Mouse (Mus musculus) spleen, postnatal 0 days (tissue): Measurements from ENCODE around the gene Atp5j2. TPM values are rescaled to one million over a fixed set of nuclear protein-coding genes. Genes with fewer than 3 reads are reported as not detected.

Source experiments
- polyA plus RNA-seq: library from polyadenylated mRNA; unstranded; fragments of >200 nt; fragmentation: Nextera tagmentation; extraction: Ambion mirVana; gene quantifications from 2 replicates; pipeline ENCODE4 v1.2.1, GENCODE M21; 2015

Gene Atp5j2
- polyA plus RNA-seq = 350 and 356 TPM in 2 replicates

GRCm38 (mm10) chr5:145191962-145192361 lies at the start of gene Atp5j2:
Gene Atp5j2, minus strand, starts transcription at chr5:145192062.

GRCm38 (mm10) chr5:145231367-145231871 lies 39.6 kb upstream of the Atp5j2 start, which contains the start of gene Zfp655:
Gene Zfp655, plus strand, starts transcription at chr5:145231715.

DNA sequence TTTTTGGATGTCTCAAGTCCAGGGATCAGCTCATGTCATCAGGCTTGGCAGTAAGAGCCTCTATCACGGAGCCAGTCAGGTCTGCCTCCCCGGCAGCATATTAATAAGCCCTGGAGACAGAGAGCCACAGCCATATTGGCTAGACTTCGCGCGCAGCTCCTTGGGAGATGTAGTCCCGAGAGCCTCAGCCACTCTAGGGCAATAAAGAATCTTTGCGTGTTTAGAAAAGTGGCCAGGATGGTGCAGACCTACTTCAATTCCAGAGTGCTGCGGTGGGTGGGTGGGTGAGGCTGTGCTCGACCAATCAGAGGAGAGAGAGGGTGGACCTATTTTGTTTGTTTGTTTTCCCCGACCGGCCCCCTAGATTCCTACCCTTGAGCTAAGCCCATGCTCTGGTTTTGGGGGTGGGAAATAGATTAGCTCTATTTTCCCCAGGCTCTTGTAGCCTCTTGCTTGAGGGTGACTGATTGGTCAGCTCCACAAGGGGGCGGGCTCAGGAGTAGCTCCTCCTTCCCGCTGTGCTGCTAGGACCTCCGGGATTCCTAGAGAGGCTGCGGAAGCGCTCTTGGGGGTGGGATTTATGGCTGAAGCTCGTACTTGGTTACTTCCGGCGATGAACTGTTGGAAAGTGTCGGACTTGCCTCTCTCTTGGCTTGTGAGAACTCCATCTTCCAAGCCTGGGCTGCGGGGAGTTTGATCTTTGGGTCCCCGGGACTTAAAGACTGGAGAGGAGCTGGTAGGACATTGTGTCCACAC lies 12.3 kb upstream of the Atp5j2 start, which contains the start of gene Zkscan5:
TSS of gene Zkscan5 (plus strand) at position 627 of the 756 bp plus-strand sequence.

GRCm38 (mm10) chr5:145201321-145201991 lies 9.6 kb upstream of the Atp5j2 start, which contains the start of gene Zkscan14:
Gene Zkscan14, minus strand, starts transcription at chr5:145201868.

GRCm38 (mm10) chr5:145166536-145167305 lies 25.1 kb downstream of the Atp5j2 start, which contains the start of the genes Ptcd1 and Cpsf4:
Gene Ptcd1, minus strand, starts transcription at chr5:145167108.
Gene Cpsf4, plus strand, starts transcription at chr5:145167213.

GRCm38 (mm10) chr5:145139571-145140519 lies 52.0 kb downstream of the Atp5j2 start, which contains the start of the genes Pdap1 and Bud31:
Gene Pdap1, minus strand, starts transcription at chr5:145140238.
Gene Bud31, plus strand, starts transcription at chr5:145140362.

Other genes starting within 250 kb of the Atp5j2 start
- 4.6 and 5.1 TPM in 2 replicates for gene Smurf1, start 226.2 kb downstream of the Atp5j2 start, polyA plus RNA-seq
- gene Gm4871, start 159.3 kb downstream of the Atp5j2 start, polyA plus RNA-seq = not detected in 2 replicates
- not detected in 2 replicates for gene 1700018F24Rik, start 149.1 kb downstream of the Atp5j2 start, polyA plus RNA-seq
- 79.3 and 80.8 TPM in 2 replicates for gene Arpc1a, start 108.2 kb downstream of the Atp5j2 start, polyA plus RNA-seq
- gene Kpna7, start 108.0 kb downstream of the Atp5j2 start, polyA plus RNA-seq = not detected in 2 replicates
- 274 and 374 TPM in 2 replicates for gene Arpc1b, start 77.8 kb downstream of the Atp5j2 start, polyA plus RNA-seq
- gene Pdap1, start 51.8 kb downstream of the Atp5j2 start, polyA plus RNA-seq = 69.3 and 76.8 TPM in 2 replicates
- gene Bud31, start 51.7 kb downstream of the Atp5j2 start, polyA plus RNA-seq = 146 and 156 TPM in 2 replicates
- 7.5 and 8.8 TPM in 2 replicates for gene Ptcd1, start 25.0 kb downstream of the Atp5j2 start, polyA plus RNA-seq
- gene Cpsf4, start 24.8 kb downstream of the Atp5j2 start, polyA plus RNA-seq = 33.3 and 37.0 TPM in 2 replicates
- gene Zkscan14, start 9.8 kb upstream of the Atp5j2 start, polyA plus RNA-seq = 8.8 and 8.9 TPM in 2 replicates
- gene Zkscan5, start 12.5 kb upstream of the Atp5j2 start, polyA plus RNA-seq = 3.9 and 4.1 TPM in 2 replicates
- gene Zfp655, start 39.7 kb upstream of the Atp5j2 start, polyA plus RNA-seq = 18.8 and 19.9 TPM in 2 replicates
- gene Zscan25, start 88.4 kb upstream of the Atp5j2 start, polyA plus RNA-seq = 0.30 and 0.46 TPM in 2 replicates
- not detected in 2 replicates for gene Cyp3a57, start 153.2 kb upstream of the Atp5j2 start, polyA plus RNA-seq